Mouse (Mus musculus) kidney, adult 2 months (tissue): ENCODE data around the gene Ssr2.

Experiments
- CTCF ChIP-seq: fragments of 200-500 bp; conservative IDR thresholded peaks from 2 replicates; pipeline ENCODE4 v1.5.1; 2011; ENCODE audit warnings: low read depth, mild to moderate bottlenecking, control low read depth, low read length, moderate library complexity, mixed read lengths; ENCODE audit not compliant: insufficient read depth, insufficient read length
- POLR2A ChIP-seq: fragments of 200-500 bp; IDR thresholded peaks from one replicate; pipeline ENCODE4 v1.6.1; 2011; ENCODE audit warnings: low read depth, low read length, control low read depth

GRCm38 (mm10) chr3:88633056-88633455 is 57.4 kb downstream of the Ssr2 start:
- TF ChIP-seq CTCF (no peak), POLR2A (no peak)
